Mouse (Mus musculus) T-helper 2 cell (primary cell): ENCODE measurements around the gene Ppfibp1.

Experiments used
- in situ Hi-C: fragments of 300-600 bp; cut with MboI, MseI; formaldehyde crosslinking; loops from one replicate; pipeline ENCODE4 v1.15.1; 2025; ENCODE audit warnings: high pct_unique_total_duplicates

The Ppfibp1 gene

GRCm38 (mm10) chr6:146958694-146959093, 70.4 kb downstream of the Ppfibp1 start:
- in situ Hi-C loops: no loop called here

GRCm38 (mm10) chr6:146959908-146960680, 71.8 kb downstream of the Ppfibp1 start:
- in situ Hi-C loops: no loop called here

DNA sequence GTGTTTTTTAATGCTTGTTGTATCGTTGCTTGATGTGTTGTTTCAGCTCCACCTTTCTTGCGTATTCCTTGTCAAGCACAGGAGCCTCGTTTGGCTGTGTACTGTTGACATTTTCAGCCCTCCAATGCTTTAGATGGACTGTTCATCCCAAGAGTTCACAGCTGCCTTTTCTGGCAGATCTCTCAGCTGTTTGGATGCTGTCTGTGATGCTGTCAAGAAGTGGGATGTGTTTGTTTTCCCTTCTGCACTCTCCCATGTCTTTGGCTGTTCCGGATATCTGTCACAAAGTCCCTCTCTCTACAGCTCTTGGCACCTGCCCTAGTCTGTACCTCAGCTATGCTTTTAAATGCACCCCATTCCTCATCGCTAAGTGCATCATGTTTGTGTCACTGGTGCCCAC, 72.7 kb downstream of the Ppfibp1 start:
- in situ Hi-C loops: no loop called here

- in situ Hi-C loops: no loop called here
Observed at GRCm38 (mm10) chr6:146961832-146962481, 73.7 kb downstream of the Ppfibp1 start.

GRCm38 (mm10) chr6:146963396-146964150, 75.3 kb downstream of the Ppfibp1 start:
- in situ Hi-C loops: no loop called here

DNA sequence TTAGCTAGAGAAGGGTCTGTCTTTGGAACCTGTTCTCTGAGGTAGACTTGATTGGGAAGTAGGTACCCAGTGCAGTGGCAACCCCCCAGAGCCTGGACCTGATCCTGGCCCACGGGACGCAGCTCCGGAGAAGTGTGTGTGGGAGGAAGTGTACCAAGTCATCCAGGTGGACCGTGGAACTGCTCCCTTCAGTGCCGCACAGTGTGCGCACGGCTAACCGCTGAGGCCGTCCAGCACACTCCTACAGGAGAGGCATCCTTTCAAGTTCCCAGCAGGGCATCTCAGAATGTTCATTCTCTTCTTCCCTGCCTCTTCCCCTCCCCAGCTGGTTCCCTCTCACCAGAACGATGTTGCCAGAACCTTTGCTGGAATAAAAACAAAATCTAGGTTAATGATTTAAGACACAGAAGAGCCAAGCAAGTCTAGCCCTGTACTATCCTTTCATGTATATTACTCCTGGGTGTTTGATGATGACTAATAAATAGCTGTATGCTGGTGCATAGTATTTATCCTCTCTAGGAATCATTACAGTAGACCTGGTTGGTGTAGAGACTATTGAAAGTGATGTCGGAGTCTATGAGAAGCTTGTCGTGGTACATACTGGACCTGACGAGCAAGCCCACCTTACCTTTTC, 77.0 kb downstream of the Ppfibp1 start:
- in situ Hi-C loops: no loop called here

- in situ Hi-C loops: no loop called here
Observed at GRCm38 (mm10) chr6:146966446-146967019, 78.2 kb downstream of the Ppfibp1 start.

DNA sequence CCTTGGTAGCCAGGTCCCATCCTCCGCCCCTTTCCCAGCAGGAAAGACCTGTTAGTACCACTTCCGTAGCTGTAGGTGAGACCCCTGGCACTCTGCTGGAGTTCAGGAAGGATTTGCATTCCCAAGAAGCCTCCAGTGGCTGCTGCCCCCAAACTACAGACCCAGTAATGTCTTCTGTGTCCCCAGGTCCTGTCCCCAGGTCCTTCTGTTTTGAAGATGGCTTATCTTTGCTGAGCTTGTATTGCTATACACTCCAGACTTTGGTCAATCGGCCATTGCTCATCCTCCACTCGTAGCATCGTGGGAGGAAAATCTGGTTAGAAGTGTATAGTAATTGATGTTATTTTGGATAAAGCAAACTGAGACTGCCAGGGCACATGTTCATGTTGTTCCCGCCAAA, 79.5 kb downstream of the Ppfibp1 start:
- in situ Hi-C loops: no loop called here

DNA sequence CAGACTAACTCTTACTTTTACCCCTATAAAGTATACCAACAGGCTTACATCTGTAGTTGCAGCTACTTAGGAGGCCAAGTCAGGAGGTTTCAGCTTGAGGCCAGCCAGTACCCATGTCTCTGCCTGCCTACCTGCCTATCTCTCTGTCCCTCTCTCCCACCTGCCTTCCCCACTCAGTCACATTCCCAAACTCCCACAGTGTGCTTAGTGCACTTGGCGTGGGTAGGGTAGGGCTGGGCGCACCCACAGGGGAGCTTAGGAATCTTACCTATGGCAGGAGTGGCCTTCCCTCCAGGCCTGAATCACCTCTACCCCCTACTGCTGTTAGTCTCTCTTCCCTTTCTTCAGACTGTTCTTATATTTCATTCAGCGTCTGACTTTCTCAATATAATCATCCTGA, 82.5 kb downstream of the Ppfibp1 start:
- in situ Hi-C loops: no loop called here

GRCm38 (mm10) chr6:146971366-146971765, 83.1 kb downstream of the Ppfibp1 start:
- in situ Hi-C loops: no loop called here

DNA sequence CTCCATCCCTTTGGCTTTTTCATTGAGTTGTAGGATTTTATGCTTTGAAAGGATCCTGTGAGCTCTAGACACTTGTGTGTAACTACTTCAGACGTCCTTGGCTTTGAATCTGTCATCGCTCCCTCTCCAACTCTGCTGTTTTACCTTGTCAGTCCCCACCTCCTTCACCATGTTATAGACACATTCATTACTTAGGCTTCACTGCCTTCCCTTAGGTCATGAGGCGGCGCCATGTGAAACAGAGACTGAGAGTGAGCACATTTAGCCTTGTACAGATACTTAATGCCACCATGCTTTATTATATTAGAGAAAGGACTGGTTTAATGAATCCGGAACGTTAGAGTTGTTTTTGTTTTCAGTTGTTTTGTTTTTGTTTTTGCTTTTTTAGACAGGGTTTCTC, 83.7 kb downstream of the Ppfibp1 start:
- in situ Hi-C loops: no loop called here

DNA sequence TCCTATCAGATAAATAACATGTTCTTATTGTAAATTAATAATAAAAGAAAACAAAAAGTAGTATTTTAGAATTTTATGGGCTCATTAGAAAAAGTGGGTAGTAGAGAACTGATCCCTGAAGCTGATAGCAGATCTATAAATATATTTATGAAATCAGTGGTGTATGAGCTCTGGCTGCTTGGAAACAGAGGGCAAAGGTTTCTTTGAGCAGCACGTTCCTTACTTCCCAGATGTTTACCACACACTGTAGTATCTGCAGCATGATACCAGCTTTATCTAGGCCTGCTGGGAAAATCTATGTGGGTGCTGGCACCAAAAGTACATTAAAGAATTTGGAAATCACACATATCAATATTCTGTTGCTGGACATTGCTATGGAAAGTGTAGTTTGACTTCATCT, 84.5 kb downstream of the Ppfibp1 start:
- in situ Hi-C loops: no loop called here

GRCm38 (mm10) chr6:146973406-146973805, 85.1 kb downstream of the Ppfibp1 start:
- in situ Hi-C loops: no loop called here

GRCm38 (mm10) chr6:146973830-146974229, 85.5 kb downstream of the Ppfibp1 start:
- in situ Hi-C loops: no loop called here

GRCm38 (mm10) chr6:146976446-146976845, 88.2 kb downstream of the Ppfibp1 start:
- in situ Hi-C loops: loop anchor here (5.0 kb wide), 1 partner anchor 139 kb away; no protein-coding TSS in a partner anchor

DNA sequence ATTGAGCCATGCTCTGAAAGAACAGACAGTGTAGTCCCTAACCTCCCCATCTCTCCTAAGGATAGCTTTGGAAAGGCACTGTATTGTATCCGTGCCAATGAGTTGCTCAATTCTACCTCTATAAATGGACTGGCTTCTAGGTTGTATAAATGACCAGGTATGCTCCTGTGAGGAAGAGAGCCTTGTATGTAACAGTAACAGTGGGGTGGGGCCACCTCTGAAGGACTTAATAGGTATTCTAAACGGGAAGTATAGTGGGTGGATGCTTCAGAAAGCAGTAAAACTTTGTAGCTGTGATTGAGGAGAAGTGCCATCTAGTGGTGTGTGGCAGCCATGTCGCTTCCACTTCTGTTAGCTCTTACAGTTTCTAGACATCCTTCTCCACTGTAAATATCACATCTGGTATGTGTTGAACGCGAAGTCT, 90.4 kb downstream of the Ppfibp1 start:
- in situ Hi-C loops: loop anchor here (5.0 kb wide), 1 partner anchor 141 kb away; no protein-coding TSS in a partner anchor

DNA sequence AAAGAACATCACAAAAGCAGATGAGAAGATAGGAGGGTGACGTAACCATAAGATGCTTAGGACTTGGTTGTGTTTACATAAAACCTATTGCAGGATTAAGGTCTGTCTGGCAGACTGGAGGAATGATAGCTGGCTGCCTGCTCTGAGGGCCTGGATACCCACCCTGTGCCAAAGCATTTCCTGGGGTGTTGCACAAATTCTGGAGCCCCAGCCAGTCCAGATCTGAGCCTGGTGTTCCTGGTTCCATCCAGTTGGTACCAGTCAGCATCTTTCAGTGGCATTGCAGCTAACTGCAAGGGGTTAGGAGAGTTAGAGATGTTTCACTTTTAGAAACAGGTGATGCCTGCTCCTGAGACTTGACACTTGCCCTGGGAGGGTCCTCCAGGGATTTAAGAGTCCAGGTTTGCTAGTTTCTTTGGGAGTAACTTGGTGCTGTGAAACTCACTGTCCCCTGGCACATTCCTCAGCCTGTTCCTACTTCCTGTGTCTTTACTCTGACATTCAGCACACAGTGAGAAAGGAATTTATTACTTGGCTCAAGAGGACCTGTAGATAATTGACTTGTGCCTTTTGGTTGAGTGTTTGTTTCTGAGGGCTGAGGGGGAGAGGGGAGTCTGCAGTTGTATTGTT, 90.9 kb downstream of the Ppfibp1 start:
- in situ Hi-C loops: loop anchor here (5.0 kb wide), 1 partner anchor 142 kb away; no protein-coding TSS in a partner anchor

DNA sequence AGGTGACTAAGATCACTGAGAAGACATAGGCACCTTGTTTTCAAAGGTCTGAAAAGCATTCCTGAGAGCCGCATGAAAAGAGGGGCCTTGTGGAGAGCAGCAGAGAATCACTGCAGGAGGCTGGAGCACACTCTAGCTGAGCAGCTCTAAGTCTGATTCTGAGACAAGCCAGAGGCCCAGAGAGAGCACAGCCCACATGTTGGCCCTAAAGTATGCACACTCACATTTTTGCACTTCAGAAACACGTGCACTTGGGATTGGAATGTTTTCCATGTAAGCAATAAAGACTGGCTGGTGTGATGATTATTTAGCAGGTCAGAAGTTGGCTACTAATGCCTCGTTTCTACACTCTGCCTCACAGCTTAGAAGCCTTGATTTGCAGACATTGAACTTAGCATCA, 91.7 kb downstream of the Ppfibp1 start:
- in situ Hi-C loops: loop anchor here (5.0 kb wide), 1 partner anchor 143 kb away; no protein-coding TSS in a partner anchor

- in situ Hi-C loops: no loop called here
Observed at GRCm38 (mm10) chr6:146981249-146981835, 93.1 kb downstream of the Ppfibp1 start.

GRCm38 (mm10) chr6:146984569-146984968, 96.3 kb downstream of the Ppfibp1 start:
- in situ Hi-C loops: no loop called here
